Mouse (Mus musculus): ENCODE results near the gene Hdc.
A peak's percentile ranks its signal among the peaks of the same experiment; 100 is the strongest.

Hdc gene

DNA sequence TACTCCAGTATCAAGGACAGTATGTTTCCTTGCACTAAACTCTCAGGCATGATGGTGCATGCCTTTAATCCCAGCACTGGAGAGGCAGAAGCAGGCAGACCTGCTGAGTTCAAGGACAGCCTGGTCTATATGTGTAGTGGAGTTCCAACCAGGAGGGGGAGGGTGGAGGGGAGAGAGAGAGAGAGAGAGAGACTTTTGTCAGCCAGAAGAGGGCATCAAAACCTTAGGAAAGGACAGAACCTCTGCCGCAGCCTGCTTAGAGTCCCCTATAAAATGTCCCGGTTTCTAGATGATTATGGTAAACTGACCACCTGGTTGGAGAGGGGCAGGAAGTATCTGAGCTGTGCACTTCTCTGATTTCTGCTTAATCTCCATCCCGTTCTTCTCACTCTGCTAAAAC lies 20.1 kb downstream of the Hdc start:
- DNase-seq: peak; percentile 50

GRCm38 (mm10) chr2:126598359-126598758 lies 20.7 kb downstream of the Hdc start:
- DNase-seq: no peak

GRCm38 (mm10) chr2:126597279-126598241 lies 21.5 kb downstream of the Hdc start:
- no peak for DNase-seq

DNA sequence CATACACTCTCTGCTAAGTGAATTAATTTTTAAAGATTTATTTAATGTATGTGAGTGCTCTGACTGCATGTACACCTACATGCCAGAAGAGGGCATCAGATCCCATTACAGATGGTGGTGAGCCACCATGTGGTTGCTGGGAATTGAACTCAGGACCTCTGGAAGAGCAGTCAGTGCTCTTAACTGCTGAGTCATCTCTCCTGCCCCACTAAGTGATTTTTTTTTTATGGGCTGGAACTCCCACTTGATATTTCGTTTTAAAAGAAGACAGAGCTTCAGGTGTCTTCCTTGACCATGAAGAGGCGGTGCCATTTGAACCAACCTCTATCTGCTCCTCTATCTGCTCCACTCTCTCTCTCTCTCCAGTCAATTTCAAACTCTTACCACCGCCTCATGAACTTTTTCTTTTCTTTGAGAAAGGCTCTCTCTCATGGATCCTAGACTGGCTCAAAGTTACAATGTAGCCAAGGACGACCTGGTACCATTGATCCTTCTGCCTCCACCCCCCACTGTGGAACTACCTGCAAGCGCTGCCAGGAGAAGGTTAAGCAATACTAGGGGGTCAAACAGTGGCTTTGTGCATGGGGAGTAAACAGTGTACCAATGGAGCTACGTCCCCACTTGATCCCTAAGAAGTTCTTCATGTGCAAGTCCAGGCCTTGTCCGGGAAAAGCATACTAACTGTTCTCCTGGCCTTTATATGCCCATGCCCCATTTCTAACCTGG lies 22.6 kb downstream of the Hdc start:
- DNase-seq: no peak

DNA sequence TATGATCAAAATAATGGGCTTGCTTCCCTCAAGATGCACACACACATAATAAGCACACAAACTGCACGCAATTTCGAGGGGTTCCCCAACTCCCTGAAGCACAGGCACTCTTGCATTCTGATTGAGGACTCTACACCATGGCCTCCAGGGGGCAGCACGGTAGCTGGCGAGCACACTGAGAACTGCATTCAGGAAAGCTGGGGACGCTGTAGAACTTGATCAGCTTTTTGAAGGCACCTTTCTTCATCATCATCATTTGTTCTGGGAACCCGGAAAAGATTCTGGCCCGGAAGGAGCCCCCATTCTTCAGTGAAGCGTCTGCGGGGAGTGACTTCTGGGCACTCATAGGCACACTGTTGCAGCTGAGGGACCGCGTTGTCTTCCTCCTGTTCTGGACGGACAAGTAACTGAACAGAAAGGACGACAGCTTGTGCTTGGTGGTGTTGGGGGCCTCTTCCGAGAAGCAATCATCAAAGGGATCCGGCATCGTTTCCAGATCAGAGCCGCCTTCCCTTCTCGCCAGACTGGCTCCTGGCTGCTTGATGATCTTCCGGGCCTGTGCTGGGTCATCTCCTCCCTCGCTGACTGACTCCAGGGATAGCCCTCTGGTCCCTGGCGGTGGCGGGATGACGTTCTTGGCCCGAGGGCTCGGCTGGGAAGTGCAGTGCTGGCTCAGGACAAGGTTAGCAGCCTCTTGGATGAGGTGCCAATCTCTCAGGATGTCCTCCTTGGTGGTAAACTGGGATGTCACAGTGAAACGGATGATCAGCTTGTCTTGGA lies 25.1 kb downstream of the Hdc start:
- peak; percentile 87 for DNase-seq

DNA sequence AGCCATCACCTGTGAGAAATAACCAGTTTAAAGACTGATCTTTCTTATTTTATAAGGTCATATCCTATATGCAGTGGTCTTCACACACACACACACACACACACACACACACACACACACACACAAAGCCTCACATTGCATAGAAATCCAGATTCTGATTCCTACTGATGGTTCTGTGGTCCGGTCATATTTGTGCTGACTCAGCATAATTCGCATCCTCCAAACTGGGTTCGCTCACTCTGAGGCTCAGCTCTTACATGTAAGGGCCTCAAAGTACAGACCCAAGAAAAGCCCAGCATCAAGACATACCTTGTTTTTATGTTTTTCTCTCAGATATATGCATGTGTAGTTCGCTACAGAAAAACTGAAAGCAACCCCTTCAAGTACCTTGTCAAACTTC lies 27.8 kb downstream of the Hdc start:
- DNase-seq: no peak

DNA sequence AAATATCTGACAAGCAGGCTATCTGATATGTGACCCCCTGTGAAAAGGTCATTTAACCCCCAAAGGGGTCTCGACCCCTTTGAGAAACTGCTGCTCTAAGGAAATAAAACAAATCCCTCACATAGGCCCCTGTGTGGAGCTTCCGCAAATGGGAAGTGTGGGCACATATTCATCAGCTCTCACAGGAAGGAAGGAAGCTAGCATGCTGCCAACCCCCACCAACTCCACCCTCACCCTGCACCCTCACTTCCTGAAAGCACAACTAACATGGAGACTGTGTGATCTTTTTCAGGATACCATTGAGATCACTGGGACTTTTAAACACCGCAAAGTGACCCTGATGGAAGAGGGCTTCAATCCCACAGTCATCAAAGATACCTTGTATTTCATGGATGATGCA lies 31.6 kb downstream of the Hdc start:
- DNase-seq: no peak

- DNase-seq: no peak
Observed at GRCm38 (mm10) chr2:126584621-126585369, 34.3 kb downstream of the Hdc start.

GRCm38 (mm10) chr2:126583960-126584359 lies 35.1 kb downstream of the Hdc start:
- no peak for DNase-seq

GRCm38 (mm10) chr2:126579282-126579681 lies 39.8 kb downstream of the Hdc start:
- no peak for DNase-seq

DNA sequence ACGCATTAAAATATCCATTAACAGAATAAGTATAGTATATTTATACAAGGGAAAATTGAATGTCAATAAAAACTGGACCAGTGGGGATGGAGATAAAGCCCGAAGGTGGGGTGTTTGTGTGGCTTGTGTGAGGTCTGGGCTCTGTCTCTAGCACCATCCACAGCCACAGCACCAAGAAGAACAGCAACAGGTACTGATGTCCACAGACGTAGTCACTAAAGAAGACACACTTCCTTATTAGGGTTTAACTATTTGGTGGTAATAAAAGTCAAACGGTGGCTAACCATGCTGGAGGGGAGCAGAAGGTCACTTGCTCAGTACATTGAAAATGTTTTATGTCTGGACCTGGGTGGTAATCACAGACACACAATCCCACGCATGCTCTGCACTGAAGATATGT lies 41.7 kb downstream of the Hdc start:
- no peak for DNase-seq

GRCm38 (mm10) chr2:126575391-126576176 lies 43.5 kb downstream of the Hdc start:
- DNase-seq: no peak

- DNase-seq: no peak
Observed at GRCm38 (mm10) chr2:126572747-126573146, 46.4 kb downstream of the Hdc start.

DNA sequence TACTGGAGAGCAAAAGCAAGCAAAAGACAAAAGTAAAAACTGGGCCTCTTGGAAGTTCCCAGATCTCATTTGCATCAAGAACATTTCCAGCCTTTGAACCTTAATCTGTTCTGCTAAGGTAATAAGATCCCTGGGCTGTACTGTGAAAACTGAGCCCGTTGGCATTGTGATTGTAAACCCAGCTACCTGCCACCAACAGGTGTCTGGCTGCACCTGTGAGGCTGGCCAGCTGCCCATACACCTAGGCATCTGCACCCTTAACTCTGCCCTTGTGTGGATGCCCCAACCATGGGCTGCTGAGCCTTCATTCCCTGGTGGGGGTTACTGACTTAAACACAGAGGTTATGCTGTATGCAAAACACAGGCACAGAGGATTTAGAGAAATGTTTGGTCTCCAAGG lies 46.9 kb downstream of the Hdc start:
- DNase-seq: no peak

DNA sequence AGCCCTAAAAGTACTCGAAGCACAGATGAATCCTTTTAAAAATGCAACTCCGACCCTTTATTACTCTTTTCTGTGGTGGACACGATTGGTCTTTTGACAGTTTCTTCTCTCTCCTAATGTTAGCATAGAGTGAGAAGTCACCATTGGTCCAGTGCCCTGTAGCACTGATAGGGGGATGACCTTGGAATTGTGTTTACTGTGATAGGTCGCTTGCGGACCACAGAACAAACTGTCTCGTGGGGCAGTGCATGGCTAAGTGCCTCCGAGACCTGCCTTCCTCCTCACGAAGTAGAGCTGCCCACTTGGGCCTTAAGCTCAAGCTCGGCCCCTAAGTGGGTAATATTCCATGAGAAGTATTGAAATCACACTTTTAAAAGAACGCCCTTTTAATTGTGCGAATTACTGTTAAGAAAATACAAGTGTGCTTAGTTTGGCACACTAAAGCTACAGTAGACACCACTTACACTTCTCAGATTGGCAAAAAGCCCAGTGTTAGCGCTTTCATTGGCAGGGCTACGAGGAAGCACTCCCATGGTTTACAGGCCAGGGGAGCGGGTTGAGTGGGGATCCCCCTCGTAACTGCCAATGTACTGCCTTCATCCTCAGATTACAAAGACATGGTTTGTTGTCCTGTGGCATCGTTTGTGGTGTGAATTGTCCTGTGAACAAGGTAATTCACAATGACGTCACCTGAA lies 55.5 kb downstream of the Hdc start:
- DNase-seq: no peak

GRCm38 (mm10) chr2:126560094-126560493 lies 59.0 kb downstream of the Hdc start:
- no peak for DNase-seq

DNA sequence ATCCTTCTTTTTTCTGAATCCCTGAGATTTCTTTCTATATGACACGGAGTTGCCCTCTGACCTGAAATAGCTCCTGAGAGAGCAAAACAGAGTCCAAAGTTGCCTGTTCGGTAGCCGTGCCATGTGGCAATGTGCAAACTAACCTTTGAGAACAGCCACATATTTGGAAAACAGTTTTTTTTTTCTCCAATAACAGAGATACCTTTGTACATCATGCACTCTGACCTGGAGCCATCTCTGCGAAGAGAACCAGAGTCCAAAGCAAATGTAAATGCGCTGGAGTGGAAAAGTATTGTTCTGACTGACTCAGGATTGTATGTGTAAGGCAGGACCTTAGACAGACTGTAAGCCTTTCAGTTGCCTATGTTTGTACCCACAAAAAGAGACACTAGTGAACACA lies 63.6 kb downstream of the Hdc start:
- DNase-seq: no peak

DNA sequence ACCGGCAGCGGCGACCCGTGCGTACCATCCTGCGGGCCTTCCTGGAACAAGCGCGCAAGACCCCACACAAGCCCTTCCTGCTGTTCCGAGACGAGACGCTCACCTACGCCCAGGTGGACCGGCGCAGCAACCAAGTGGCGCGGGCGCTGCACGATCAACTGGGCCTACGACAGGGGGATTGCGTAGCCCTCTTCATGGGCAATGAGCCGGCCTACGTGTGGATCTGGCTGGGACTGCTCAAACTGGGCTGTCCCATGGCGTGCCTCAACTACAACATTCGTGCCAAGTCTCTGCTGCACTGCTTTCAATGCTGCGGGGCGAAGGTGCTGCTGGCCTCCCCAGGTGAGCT lies 65.8 kb downstream of the Hdc start:
- DNase-seq: no peak

- peak; percentile 72 for DNase-seq
Observed at GRCm38 (mm10) chr2:126552357-126553290, 66.5 kb downstream of the Hdc start, which contains the start of gene Slc27a2. Slc27a2 (plus strand) TSS chr2:126552407.

DNA sequence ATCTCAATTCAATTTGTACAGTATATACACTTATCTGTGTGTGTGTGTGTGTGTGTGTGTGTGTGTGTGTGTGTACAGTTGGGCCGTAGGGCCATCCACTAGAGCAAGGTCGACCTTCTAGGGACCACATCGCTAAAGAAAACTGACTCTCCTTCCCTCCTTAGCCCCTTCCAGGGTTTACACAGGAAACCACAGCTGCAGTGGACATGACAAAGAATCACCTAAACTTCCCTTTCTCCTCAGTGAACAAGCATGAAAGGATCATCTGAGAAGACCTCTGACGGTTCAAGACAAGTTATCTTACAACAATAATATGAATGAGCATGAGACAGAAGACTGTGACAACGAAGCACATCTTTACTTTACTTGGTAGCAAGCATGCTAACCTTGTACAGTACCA lies 67.2 kb downstream of the Hdc start:
- DNase-seq: no peak

All from embryo, embryonic 11 days (tissue).